Mouse (Mus musculus) liver, postnatal 0 days (tissue): ENCODE data around the gene Ncoa1.

ENCODE experiments used
- CTCF ChIP-seq: sonication (generic); IDR thresholded peaks from 2 replicates; pipeline ENCODE4 v1.5.1; 2016; ENCODE audit warnings: antibody characterized with exemption, low read depth
- EP300 ChIP-seq: IDR thresholded peaks from 2 replicates; pipeline ENCODE4 v1.6.1; 2016; ENCODE audit warnings: antibody characterized with exemption, low read depth, mild to moderate bottlenecking

- TF ChIP-seq CTCF (no peak), EP300 (no peak)
These were observed 97.6 kb downstream of the Ncoa1 start for GRCm38 (mm10) chr12:4379298-4379957.
